Mouse (Mus musculus) G1E (cell line): Measurements from ENCODE around the gene Cpsf4. TPM values are rescaled to one million over a fixed set of nuclear protein-coding genes. Genes with fewer than 3 reads are reported as not detected.
A peak's percentile ranks its signal among the peaks of the same experiment; 100 is the strongest.
"Not testable (repeated sequence)": the region's sequence is repeated elsewhere in the genome, so short reads cannot be mapped to it uniquely, and the experiment has no call there.

Source experiments
- ATAC-seq: 2 replicates; pipeline ENCODE4 v1.8.0; 2016; ENCODE audit warnings: mild to moderate bottlenecking; ENCODE audit not compliant: insufficient number of reproducible peaks, poor library complexity, low FRiP score, severe bottlenecking; ENCODE audit errors: extremely low read depth
- DNase-seq: peaks from one replicate; pipeline ENCODE4 v3.0.0; 2012; ENCODE audit warnings: low spot score
- H3K27me3 ChIP-seq: 2 replicates; pipeline ENCODE4 v1.6.1; 2012; ENCODE audit warnings: mild to moderate bottlenecking, low read length, inconsistent platforms; ENCODE audit not compliant: insufficient read depth
- H3K36me3 ChIP-seq: replicated peaks from 2 replicates; pipeline ENCODE3; 2012; ENCODE audit warnings: mild to moderate bottlenecking, inconsistent platforms
- H3K4me1 ChIP-seq: 2 replicates; pipeline ENCODE4 v1.6.1; 2012; ENCODE audit warnings: low read depth, low read length, inconsistent platforms, mixed read lengths; ENCODE audit not compliant: insufficient read depth
- H3K4me3 ChIP-seq: 2 replicates; pipeline ENCODE4 v1.5.1; 2012; ENCODE audit warnings: low read depth, mild to moderate bottlenecking, inconsistent platforms, low read length, moderate library complexity, mixed read lengths
- H3K9me3 ChIP-seq: replicated peaks from 2 replicates; pipeline ENCODE4 v1.6.1; 2012; ENCODE audit warnings: inconsistent platforms
- CTCF ChIP-seq: IDR thresholded peaks from 2 replicates; pipeline ENCODE4 v1.5.1; 2012; ENCODE audit warnings: low read depth, low read length, inconsistent platforms, mixed read lengths
- GATA1 ChIP-seq: IDR thresholded peaks from 2 replicates; pipeline ENCODE4 v1.6.1; 2012; ENCODE audit warnings: borderline replicate concordance, low read length, inconsistent platforms, mixed read lengths
- GATA2 ChIP-seq: IDR thresholded peaks from 2 replicates; pipeline ENCODE4 v1.6.1; 2012; ENCODE audit warnings: low read depth, low read length, inconsistent platforms, borderline replicate concordance
- POLR2AphosphoS5 ChIP-seq: IDR thresholded peaks from 2 replicates; pipeline ENCODE4 v1.6.1; 2012; ENCODE audit warnings: low read depth, low read length, inconsistent platforms; ENCODE audit not compliant: insufficient replicate concordance
- TAL1 ChIP-seq: conservative IDR thresholded peaks from 2 replicates; pipeline ENCODE4 v1.6.1; 2012; ENCODE audit warnings: low read depth, low read length, inconsistent platforms, mixed read lengths
- polyA plus RNA-seq: library from polyadenylated mRNA; stranded (reverse); fragments of >175 nt; gene quantifications from 2 replicates; pipeline ENCODE4 v1.2.3, GENCODE M21; 2012
- total RNA-seq, 2 experiments: library from RNA; stranded (forward) in 1 of 2; stranded (reverse) in 1 of 2; fragments of 200-1000 nt in 1 of 2; fragments of >200 nt in 1 of 2; fragmentation: Nextera tagmentation in 1 of 2; gene quantifications; 2 replicates each; pipeline ENCODE4 v1.2.3; 2014 to 2017

Cpsf4 gene
- total and polyA plus RNA-seq, 3 experiments: 55.4 to 90.0 (median 67.6) TPM

GRCm38 (mm10) chr5:145203936-145204691, 37.1 kb downstream of the Cpsf4 start, which contains the start of gene Zkscan5:
TSS of gene Zkscan5 (plus strand) at chr5:145204562.
- Histone ChIP-seq H3K9me3 (no peaks in the 10 kb centered on the region), H3K4me3 (peak within 1 kb of the TSS; percentile 71), H3K27me3 (no peaks in the 10 kb centered on the region), H3K36me3 (peaks cover 38% of the 10 kb centered on the region), H3K4me1 (peaks cover 44% of the 10 kb centered on the region)
- ATAC-seq (peak; percentile 85), DNase-seq (peak; percentile 77)
- TF ChIP-seq TAL1 (no peak), POLR2AphosphoS5 (no peak), CTCF (no peak), GATA1 (no peak), GATA2 (no peak)

- Histone ChIP-seq H3K27me3 (no peaks in the 10 kb centered on the region), H3K4me1 (peaks cover 38% of the 10 kb centered on the region), H3K4me3 (peak overlapping the region; percentile 71), H3K9me3 (no peaks in the 10 kb centered on the region), H3K36me3 (peaks cover 33% of the 10 kb centered on the region)
- no peak for ATAC-seq
- TF ChIP-seq GATA1 (no peak), TAL1 (no peak), POLR2AphosphoS5 (no peak), CTCF (no peak), GATA2 (no peak)
- no peak for DNase-seq
Observed at GRCm38 (mm10) chr5:145205041-145205440, 38.0 kb downstream of the Cpsf4 start.

GRCm38 (mm10) chr5:145207385-145207784, 40.4 kb downstream of the Cpsf4 start:
- ATAC-seq: no peak
- no peak for TF ChIP-seq POLR2AphosphoS5
- no peak for TF ChIP-seq GATA1
- no peak for TF ChIP-seq GATA2
- TF ChIP-seq TAL1: no peak
- TF ChIP-seq CTCF: no peak
- Histone ChIP-seq H3K4me1 (peaks cover 26% of the 10 kb centered on the region), H3K36me3 (peaks cover 49% of the 10 kb centered on the region), H3K4me3 (no peak overlapping the region), H3K9me3 (no peaks in the 10 kb centered on the region), H3K27me3 (no peaks in the 10 kb centered on the region)
- no peak for DNase-seq

GRCm38 (mm10) chr5:145207954-145208353, 40.9 kb downstream of the Cpsf4 start:
- TF ChIP-seq POLR2AphosphoS5: no peak
- no peak for TF ChIP-seq CTCF
- no peak for TF ChIP-seq GATA1
- no peak for TF ChIP-seq TAL1
- TF ChIP-seq GATA2: no peak
- Histone ChIP-seq H3K4me3 (no peak overlapping the region), H3K9me3 (no peaks in the 10 kb centered on the region), H3K27me3 (no peaks in the 10 kb centered on the region), H3K4me1 (peaks cover 20% of the 10 kb centered on the region), H3K36me3 (peaks cover 54% of the 10 kb centered on the region)
- ATAC-seq (no peak), DNase-seq (no peak)

GRCm38 (mm10) chr5:145208391-145208790, 41.4 kb downstream of the Cpsf4 start:
- DNase-seq, H3K27me3 ChIP-seq, H3K4me3 ChIP-seq, ATAC-seq, H3K9me3 ChIP-seq: not testable (repeated sequence)
- Histone ChIP-seq H3K36me3 (peaks cover 59% of the 10 kb centered on the region), H3K4me1 (peaks cover 16% of the 10 kb centered on the region)

GRCm38 (mm10) chr5:145211340-145211739, 44.3 kb downstream of the Cpsf4 start:
- TF ChIP-seq GATA2 (no peak), POLR2AphosphoS5 (no peak), CTCF (no peak), TAL1 (no peak)
- H3K27me3 ChIP-seq: no peaks in the 10 kb centered on the region
- no peaks in the 10 kb centered on the region for H3K9me3 ChIP-seq
- DNase-seq: no peak
- no peak for ATAC-seq
- peaks cover 82% of the 10 kb centered on the region for H3K36me3 ChIP-seq
- peaks cover 7% of the 10 kb centered on the region for H3K4me1 ChIP-seq
- no peak overlapping the region for H3K4me3 ChIP-seq

GRCm38 (mm10) chr5:145212216-145212615, 45.2 kb downstream of the Cpsf4 start:
- Histone ChIP-seq H3K27me3 (no peaks in the 10 kb centered on the region), H3K9me3 (no peaks in the 10 kb centered on the region), H3K36me3 (peaks cover 79% of the 10 kb centered on the region), H3K4me1 (peaks cover 7% of the 10 kb centered on the region), H3K4me3 (no peak overlapping the region)
- ATAC-seq (no peak), DNase-seq (no peak)
- TF ChIP-seq TAL1: no peak
- TF ChIP-seq GATA2: no peak
- no peak for TF ChIP-seq POLR2AphosphoS5
- no peak for TF ChIP-seq GATA1
- TF ChIP-seq CTCF: no peak
